ENCODE assay signal across 8 mouse cellular contexts in genomic region chr11:69123056-69123692, GRCm38 (mm10). TPM values are rescaled to one million over a fixed set of nuclear protein-coding genes. Genes with fewer than 3 reads are reported as not detected.
DNase-seq lines count a peak whose midpoint lies in the region; ATAC-seq lines count a peak whose summit lies in the region.

No protein-coding gene starts in this region.

- peak; percentile 11 for ATAC-seq in inflammation-experienced regulatory T-cells, adult 6 months
- ATAC-seq in activated CD4-positive, CD25-positive, alpha-beta regulatory T cell, adult 4 months: no peak

- peak overlapping the region; percentile 99 for H3K4me3 ChIP-seq in megakaryocyte, embryonic 14.5 days (replicated peaks)

- H3K27me3 ChIP-seq in megakaryocyte, embryonic 14.5 days (replicated peaks): peaks cover 21% of the 10 kb centered on the region

- peaks cover 57% of the 10 kb centered on the region for H3K4me1 ChIP-seq in megakaryocyte, embryonic 14.5 days

- peak; percentile 93 for DNase-seq in adipocyte (ENCODE audit: low spot score)
- DNase-seq in cerebellum, postnatal 36 days: peak; percentile 88 to 92
- peak; percentile 85 to 88 for DNase-seq in gastrocnemius, adult 8-10 months (ENCODE audit: low spot score in 2 of 2)
- peak; percentile 85 to 96 for DNase-seq in left cerebral cortex, adult 9 months (ENCODE audit: low spot score in 2 of 2)
- DNase-seq in right cerebral cortex, postnatal 25 days: peak; percentile 90

- no peaks in the 10 kb centered on the region for H3K9me3 ChIP-seq in megakaryocyte, embryonic 14.5 days

- no peaks in the 10 kb centered on the region for H3K36me3 ChIP-seq in megakaryocyte, embryonic 14.5 days (replicated peaks; ENCODE audit: low read length)

RNA-seq across cellular contexts. Expression of gene 9130213A22Rik, which starts 0.8 kb away (rescaled TPM):
- total RNA-seq in gastrocnemius, adult 8-10 months (2022): under 1 TPM in 1 of 4 experiments, not detected in 3; 0.18 TPM
- under 1 TPM in 1 of 3 experiments, not detected in 2; 0.63 TPM for polyA plus RNA-seq in inflammation-experienced regulatory T-cells, adult 6 months (2017; shearing (Covaris generic))
- 1.3 and 13.9 TPM in 2 replicates for polyA plus RNA-seq in megakaryocyte, embryonic 14.5 days (2012; ENCODE audit: insufficient read depth, low replicate concordance)
- not detected for polyA plus RNA-seq in activated CD4-positive, CD25-positive, alpha-beta regulatory T cell, adult 4 months (2017; shearing (Covaris generic))

RNA-seq across cellular contexts. Expression of gene Aloxe3, which starts 2.5 kb away (rescaled TPM):
- under 1 TPM in 1 of 4 experiments, not detected in 3; 0.21 TPM for total RNA-seq in gastrocnemius, adult 8-10 months (2022)
- under 1 TPM in 1 of 3 experiments, not detected in 2; 0.13 TPM for polyA plus RNA-seq in inflammation-experienced regulatory T-cells, adult 6 months (2017; shearing (Covaris generic))
- polyA plus RNA-seq in megakaryocyte, embryonic 14.5 days (2012; ENCODE audit: insufficient read depth, low replicate concordance): not detected in 2 replicates
- under 1 TPM in 1 of 2 experiments, not detected in 1; 0.09 TPM for polyA plus RNA-seq in activated CD4-positive, CD25-positive, alpha-beta regulatory T cell, adult 4 months (2017; shearing (Covaris generic))

RNA-seq across cellular contexts. Expression of gene Hes7, which starts 3.0 kb away (rescaled TPM):
- total RNA-seq in gastrocnemius, adult 8-10 months (2022): not detected
- not detected for polyA plus RNA-seq in inflammation-experienced regulatory T-cells, adult 6 months (2017; shearing (Covaris generic))
- polyA plus RNA-seq in megakaryocyte, embryonic 14.5 days (2012; ENCODE audit: insufficient read depth, low replicate concordance): 7.5 and 44.1 TPM in 2 replicates
- not detected for polyA plus RNA-seq in activated CD4-positive, CD25-positive, alpha-beta regulatory T cell, adult 4 months (2017; shearing (Covaris generic))

RNA-seq across cellular contexts. Expression of gene Per1, which starts 28.2 kb away (rescaled TPM):
- total RNA-seq in gastrocnemius, adult 8-10 months (2022): 10 to 100 TPM; 58.8 to 81.4 (median 70.4) TPM
- 1 to 10 TPM; 5.2 to 6.2 (median 6.1) TPM for polyA plus RNA-seq in inflammation-experienced regulatory T-cells, adult 6 months (2017; shearing (Covaris generic))
- 42.3 and 83.5 TPM in 2 replicates for polyA plus RNA-seq in megakaryocyte, embryonic 14.5 days (2012; ENCODE audit: insufficient read depth, low replicate concordance)
- polyA plus RNA-seq in activated CD4-positive, CD25-positive, alpha-beta regulatory T cell, adult 4 months (2017; shearing (Covaris generic)): 1 to 10 TPM; 4.5 to 6.7 TPM

RNA-seq across cellular contexts. Expression of gene Alox12b, which starts 33.6 kb away (rescaled TPM):
- total RNA-seq in gastrocnemius, adult 8-10 months (2022): not detected
- polyA plus RNA-seq in inflammation-experienced regulatory T-cells, adult 6 months (2017; shearing (Covaris generic)): not detected
- polyA plus RNA-seq in megakaryocyte, embryonic 14.5 days (2012; ENCODE audit: insufficient read depth, low replicate concordance): not detected in 2 replicates
- not detected for polyA plus RNA-seq in activated CD4-positive, CD25-positive, alpha-beta regulatory T cell, adult 4 months (2017; shearing (Covaris generic))
